Mouse (Mus musculus) E14TG2a.4 (cell line): ENCODE results near the gene Myo18b.

Experiments
- CTCF ChIP-seq: conservative IDR thresholded peaks from 2 replicates; pipeline ENCODE4 v1.5.1; 2014; ENCODE audit warnings: low read length
- NANOG ChIP-seq: IDR thresholded peaks from 2 replicates; pipeline ENCODE4 v1.6.1; 2014; ENCODE audit warnings: borderline replicate concordance, low read length, mixed read lengths
- POU5F1 ChIP-seq: IDR thresholded peaks from 2 replicates; pipeline ENCODE4 v1.6.1; 2014; ENCODE audit warnings: low read length, borderline replicate concordance

GRCm38 (mm10) chr5:112656811-112657210 lies 239.4 kb downstream of the Myo18b start:
- TF ChIP-seq CTCF (no peak), NANOG (no peak), POU5F1 (no peak)
